Mouse (Mus musculus) adrenal gland, postnatal 10 days (tissue): ENCODE data around the gene Bmp6. TPM values are rescaled to one million over a fixed set of nuclear protein-coding genes. Genes with fewer than 3 reads are reported as not detected.

Experiments used
- DNase-seq: peaks from one replicate; pipeline ENCODE4 v3.0.0; 2021; ENCODE audit warnings: mixed read lengths
- total RNA-seq, 2 experiments: library from RNA; stranded (reverse); gene quantifications; 2 replicates each; pipeline ENCODE4 v1.2.3; 2021

Gene Bmp6
- total RNA-seq, 2 experiments from 2014 or later, result 9.5 to 11.2 TPM

DNA sequence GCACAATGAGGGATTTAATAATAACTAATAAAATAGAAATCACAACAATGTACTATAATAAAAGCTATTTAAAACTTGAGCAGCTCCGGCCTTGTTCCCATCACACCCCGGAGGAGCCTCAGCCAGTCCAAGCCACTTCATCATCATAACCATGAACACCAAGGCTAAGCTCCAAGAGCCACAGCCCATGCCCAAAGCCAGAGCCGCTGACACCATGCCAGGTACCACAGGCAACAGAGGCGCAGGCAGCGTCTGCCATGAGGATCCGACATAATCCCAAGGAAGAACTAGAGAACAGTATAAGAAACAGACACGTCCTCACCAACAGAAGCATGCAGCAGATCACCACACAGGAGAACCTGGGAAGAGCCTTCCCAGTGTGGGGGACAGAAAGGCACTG, 169.0 kb downstream of the Bmp6 start:
- peak; percentile 74 for DNase-seq

GRCm38 (mm10) chr13:38515431-38515830, 170.5 kb downstream of the Bmp6 start:
- DNase-seq, result peak; percentile 60

GRCm38 (mm10) chr13:38515845-38516244, 170.9 kb downstream of the Bmp6 start:
- DNase-seq, result no peak

DNA sequence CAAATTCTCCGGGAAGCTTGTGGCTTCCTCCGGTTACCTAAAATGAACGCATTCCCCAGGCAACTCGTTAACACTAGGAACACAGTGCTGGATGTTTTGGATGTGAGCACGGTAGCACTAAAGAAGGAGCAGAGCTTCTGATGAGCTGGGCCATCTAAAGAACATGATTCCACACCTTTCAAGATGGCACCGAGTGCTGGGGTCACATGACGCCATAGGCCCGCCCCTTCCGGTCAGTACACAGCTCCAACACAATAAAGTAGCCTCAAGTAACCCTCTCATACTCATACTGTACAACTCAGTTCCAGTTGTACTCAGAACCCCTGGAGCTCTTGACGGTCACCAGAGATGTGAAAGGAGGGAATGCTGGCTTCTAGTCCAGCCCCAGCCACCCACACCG, 171.7 kb downstream of the Bmp6 start:
- no peak for DNase-seq

- peak; percentile 27 for DNase-seq
Observed at GRCm38 (mm10) chr13:38520299-38520698, 175.4 kb downstream of the Bmp6 start.

DNA sequence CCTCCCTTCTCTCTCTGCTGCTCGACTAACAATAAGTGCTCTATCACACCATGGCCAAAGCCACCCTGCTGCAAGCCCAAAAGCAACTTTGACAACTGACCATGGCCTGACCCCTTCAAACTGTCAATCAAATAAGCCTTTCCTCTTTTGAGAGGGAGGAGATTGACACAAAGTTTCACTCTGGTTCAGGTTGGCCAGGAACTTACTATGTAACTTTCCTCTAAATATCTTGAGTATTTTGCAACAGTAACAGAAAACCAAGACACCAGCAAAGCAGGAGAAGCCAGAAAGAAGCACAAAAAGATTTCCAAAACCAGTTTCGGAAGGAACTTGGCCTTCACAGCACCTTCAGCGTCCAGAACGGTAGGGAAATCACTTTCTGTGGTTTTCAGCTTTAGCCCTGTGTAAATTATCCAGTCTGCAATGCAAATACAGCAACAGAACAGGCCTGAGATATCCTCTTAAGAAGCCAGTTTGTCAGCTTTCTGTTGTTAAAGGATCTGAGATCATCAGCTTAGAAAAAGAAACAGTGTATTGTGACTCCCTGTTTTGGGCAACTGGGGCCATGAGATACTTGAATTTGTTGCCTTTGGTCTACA, 177.2 kb downstream of the Bmp6 start:
- no peak for DNase-seq

DNA sequence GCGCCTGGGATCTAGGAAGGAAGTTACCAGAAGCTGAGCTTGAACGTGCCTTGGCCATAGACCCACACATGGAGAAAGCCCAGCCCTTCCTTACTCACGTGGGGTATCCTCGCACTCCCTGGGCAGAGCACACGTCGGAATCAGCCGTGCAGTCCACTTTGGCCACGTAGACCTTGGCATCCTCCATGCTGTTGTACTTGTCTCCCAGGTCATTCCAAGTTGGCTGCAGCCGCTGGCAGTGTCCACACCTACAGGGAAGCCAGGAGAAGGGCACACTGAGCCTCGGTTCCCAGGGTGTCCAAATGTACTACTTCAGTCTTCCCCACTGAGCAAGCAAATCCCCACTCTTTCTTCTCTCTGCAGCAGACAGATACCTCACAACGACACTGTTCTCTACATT, 178.3 kb downstream of the Bmp6 start:
- DNase-seq, result peak; percentile 60

GRCm38 (mm10) chr13:38525261-38525660, 180.4 kb downstream of the Bmp6 start:
- no peak for DNase-seq

DNA sequence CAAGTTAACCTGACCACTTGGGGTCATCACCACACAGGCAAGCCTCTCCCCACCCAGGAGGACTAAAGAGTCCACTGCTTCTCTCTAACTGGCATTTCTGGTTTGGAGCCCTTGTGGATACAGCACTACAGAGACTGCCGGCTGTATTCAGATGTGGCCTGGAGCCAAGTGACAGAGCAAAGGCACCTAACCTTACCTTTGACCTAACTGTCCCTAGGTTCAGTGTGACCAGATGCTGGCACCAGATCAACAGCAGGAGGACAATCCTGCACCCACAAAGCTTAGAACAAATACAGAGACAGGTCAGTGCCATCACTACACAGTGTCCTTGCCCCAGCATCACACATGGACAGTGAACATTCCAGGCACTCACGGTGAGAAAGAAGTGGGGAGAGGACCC, 181.2 kb downstream of the Bmp6 start:
- DNase-seq, result peak; percentile 29

DNA sequence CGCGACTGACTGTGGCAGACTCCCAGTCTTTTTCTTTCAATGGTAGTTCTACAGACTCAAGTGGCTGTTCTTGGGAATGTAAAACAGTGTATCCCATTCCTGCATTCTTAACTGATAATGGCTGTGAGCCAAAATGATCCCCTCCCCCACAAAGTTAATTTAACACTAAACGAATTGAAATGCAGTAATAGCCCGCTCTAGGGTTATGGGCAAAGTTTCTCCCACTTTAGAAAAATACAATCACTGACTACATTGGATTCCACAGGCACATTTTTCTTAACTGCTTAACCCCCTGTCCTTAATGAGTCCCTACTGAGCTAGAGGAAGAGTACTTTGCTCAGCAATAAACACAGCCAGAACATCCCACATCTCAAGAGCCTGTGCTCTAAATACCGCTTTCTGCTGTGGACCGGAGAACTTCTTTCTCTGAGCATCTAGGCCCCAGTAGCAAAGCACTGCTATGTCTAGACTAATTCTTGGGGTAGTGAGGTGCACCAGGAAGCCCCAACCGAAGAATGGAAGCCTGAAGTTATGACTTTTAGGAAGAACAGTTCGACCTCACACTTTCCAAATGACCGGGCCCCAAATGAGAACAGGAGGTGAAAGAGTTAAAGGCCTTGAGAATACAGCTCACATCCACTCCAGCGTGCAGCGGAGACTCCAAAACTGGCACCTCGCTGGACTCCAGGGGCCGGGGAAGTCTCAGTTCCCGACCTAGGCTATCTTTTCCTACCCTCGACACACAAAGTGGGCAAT, 182.3 kb downstream of the Bmp6 start:
- DNase-seq, result no peak

GRCm38 (mm10) chr13:38527797-38528650, 183.1 kb downstream of the Bmp6 start:
- peak; percentile 95 for DNase-seq

- DNase-seq, result peak; percentile 53
Observed at GRCm38 (mm10) chr13:38528687-38529294, 183.9 kb downstream of the Bmp6 start, which contains the start of gene Txndc5. Txndc5 (minus strand) TSS chr13:38528824.

DNA sequence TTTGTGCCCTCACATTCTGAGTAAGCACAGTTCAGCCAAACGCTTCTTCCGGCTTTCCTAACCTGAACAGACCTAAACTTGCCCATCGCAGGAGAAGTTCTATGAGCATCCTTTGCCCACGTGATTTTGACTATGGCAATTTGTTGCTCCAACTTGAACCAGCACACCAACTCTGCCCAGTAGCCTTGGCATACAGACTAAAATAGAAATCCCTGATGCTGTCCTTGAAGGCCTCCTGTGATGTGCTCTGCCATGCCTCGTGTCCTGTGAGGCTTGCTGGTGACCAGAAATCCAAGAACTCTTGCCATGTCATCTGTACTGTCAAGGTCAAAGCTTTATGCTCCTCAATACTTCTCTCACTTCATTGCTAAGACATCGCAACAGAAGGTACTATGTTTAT, 184.7 kb downstream of the Bmp6 start:
- DNase-seq, result no peak

- DNase-seq, result no peak
Observed at GRCm38 (mm10) chr13:38531498-38531897, 186.6 kb downstream of the Bmp6 start.

DNA sequence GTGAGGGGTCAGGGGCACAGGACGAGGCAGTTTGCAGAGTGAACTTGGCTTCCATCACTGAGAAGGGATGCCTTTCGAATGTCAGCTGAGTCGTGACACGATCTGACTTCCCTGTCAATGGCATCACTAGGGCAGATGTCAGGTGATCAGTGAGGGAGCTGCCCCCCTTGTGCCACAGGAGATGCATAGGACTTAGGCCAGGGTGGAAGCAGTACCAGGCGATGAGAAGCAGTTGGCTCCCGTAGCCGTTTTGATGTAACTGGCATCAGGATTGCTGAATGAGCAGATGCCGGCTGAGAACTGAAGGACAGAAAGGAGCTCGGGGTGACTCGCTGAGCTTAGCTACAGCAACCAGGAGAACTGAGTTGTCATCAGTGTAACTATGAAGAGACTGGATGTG, 188.6 kb downstream of the Bmp6 start:
- DNase-seq, result no peak

- DNase-seq, result no peak
Observed at GRCm38 (mm10) chr13:38534016-38534415, 189.1 kb downstream of the Bmp6 start.

- no peak for DNase-seq
Observed at GRCm38 (mm10) chr13:38534731-38535130, 189.8 kb downstream of the Bmp6 start.

GRCm38 (mm10) chr13:38537521-38537920, 192.6 kb downstream of the Bmp6 start:
- DNase-seq, result no peak

DNA sequence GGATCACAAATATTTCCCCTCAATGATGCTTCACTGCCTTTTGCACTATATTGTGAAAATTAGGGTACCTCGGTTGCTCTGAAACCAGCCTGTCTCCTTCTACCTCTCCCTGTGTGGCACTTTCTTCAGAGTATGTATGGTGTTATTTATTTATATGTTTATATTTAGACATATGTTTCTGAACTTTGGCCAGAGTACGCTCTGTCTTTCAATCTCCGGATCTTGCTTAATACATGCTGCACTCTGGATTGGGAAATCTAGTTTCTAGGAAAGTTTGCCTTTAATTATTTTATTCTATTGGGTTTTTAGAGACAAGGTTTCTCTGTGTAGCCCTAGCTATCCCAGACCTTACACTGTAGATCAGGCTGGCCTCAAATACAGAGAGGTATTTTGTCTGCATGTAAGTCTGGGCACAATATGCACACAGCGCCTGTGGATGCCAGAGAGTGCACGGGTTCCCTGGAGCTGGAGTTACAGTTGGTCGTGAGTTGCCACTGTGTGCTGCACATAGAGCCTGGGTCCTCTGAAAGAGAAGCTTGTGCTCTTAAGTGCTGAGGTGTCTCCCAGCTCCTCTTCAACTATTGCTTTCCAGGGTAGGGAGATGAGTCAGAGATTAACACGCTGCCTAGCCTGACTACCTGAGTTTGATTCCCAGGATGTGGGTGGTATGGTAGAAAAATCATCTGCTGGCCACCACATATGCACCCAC, 194.4 kb downstream of the Bmp6 start:
- no peak for DNase-seq

DNA sequence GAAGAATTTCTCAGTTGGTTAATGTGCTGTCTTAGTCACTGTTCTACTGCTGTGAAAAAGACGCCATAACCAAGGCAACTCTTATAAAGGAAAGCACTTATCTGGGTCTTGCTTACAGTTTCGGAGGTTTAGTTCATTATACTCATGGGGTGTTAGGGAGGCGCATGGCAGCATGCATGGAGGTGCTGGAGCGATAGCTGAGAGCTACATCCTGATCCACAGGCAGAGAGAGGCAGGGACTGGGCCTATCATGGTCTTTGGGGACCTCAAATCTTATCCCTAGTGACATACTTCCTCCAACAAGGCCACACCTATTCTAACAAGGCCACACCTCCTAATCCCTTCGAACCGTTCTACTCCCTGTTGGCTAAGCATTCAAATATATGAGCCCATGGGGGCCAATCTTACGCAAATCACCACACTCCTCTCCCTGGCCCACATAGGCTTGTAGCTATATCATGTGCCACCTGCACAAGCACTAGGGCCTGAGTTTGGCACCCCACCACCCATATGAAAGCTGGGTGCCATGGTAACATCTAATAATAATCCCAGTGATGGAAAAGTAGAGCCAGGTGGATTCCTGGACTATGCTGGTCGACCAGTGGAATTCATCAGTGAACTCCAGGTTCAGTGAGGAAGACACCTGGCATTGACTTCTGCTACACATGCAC, 198.7 kb downstream of the Bmp6 start:
- DNase-seq, result no peak

GRCm38 (mm10) chr13:38544769-38545445, 200.0 kb downstream of the Bmp6 start:
- no peak for DNase-seq
